Mouse (Mus musculus) midbrain, postnatal 0 days (tissue): ENCODE measurements at regions not wholly inside any gene's neighbourhood (a gene's known extent, or its start where the extent isn't known, plus 50 kb on each side); places are given as distances from the start of the nearest gene placed in this dataset.

Experiments
- ATAC-seq: fragments of 200-750 bp; cut with Nextera tagmentation; 2 replicates; pipeline ENCODE4 v1.8.0; 2017; ENCODE audit warnings: moderate number of reproducible peaks, mild to moderate bottlenecking, moderate TSS enrichment, moderate library complexity; ENCODE audit not compliant: low FRiP score
- DNase-seq: peaks from one replicate; pipeline ENCODE4 v3.0.0-alpha.2; 2015; ENCODE audit warnings: low spot score
- H3K27ac ChIP-seq: fragments of 300-500 bp; sonication (generic); 2 replicates; pipeline ENCODE4 v1.5.1; 2014; ENCODE audit warnings: low read depth, mild to moderate bottlenecking, low read length, mixed read lengths
- H3K27me3 ChIP-seq: fragments of 300-500 bp; sonication (generic); 2 replicates; pipeline ENCODE4 v1.6.1; 2014; ENCODE audit warnings: low read length, control low read depth, mixed read lengths; ENCODE audit not compliant: insufficient read depth
- H3K36me3 ChIP-seq: fragments of 300-500 bp; sonication (generic); 2 replicates; pipeline ENCODE4 v1.6.1; 2014; ENCODE audit warnings: low read length, control low read depth, mixed read lengths; ENCODE audit not compliant: insufficient read depth
- H3K4me1 ChIP-seq: fragments of 300-500 bp; sonication (generic); 2 replicates; pipeline ENCODE4 v1.6.1; 2014; ENCODE audit warnings: mild to moderate bottlenecking, control low read depth, antibody characterized with exemption, low read length, mixed read lengths; ENCODE audit not compliant: insufficient read depth
- H3K4me2 ChIP-seq: fragments of 300-500 bp; sonication (generic); 2 replicates; pipeline ENCODE4 v1.6.1; 2014; ENCODE audit warnings: low read depth, mild to moderate bottlenecking, low read length, mixed read lengths; ENCODE audit not compliant: poor library complexity, severe bottlenecking
- H3K4me3 ChIP-seq: fragments of 300-500 bp; sonication (generic); 2 replicates; pipeline ENCODE4 v1.5.1; 2014; ENCODE audit warnings: low read depth, mild to moderate bottlenecking, low read length, moderate library complexity
- H3K9ac ChIP-seq: fragments of 300-500 bp; sonication (generic); replicated peaks from 2 replicates; pipeline ENCODE4 v1.6.1; 2014; ENCODE audit warnings: mild to moderate bottlenecking, low read length, moderate library complexity, mixed read lengths; ENCODE audit not compliant: poor library complexity, severe bottlenecking
- H3K9me3 ChIP-seq: fragments of 300-500 bp; sonication (generic); 2 replicates; pipeline ENCODE4 v1.6.1; 2016; ENCODE audit warnings: low read length, control low read depth
- CTCF ChIP-seq: IDR thresholded peaks from 2 replicates; pipeline ENCODE4 v1.5.1; 2016; ENCODE audit warnings: antibody characterized with exemption, mild to moderate bottlenecking
- WGBS: fragments of 180-500 bp; shearing (Covaris S2); extraction: QIAGEN DNeasy Blood & Tissue Kit; methylation state at CpG from one replicate; pipeline ENCODE4 v1.1.7; 2014; 5-methylcytosine and 5-hydroxymethylcytosine counted together

- Histone ChIP-seq H3K9me3 (no peaks in the 10 kb centered on the region), H3K4me2 (no peak overlapping the region), H3K27me3 (no peaks in the 10 kb centered on the region), H3K27ac (no peak overlapping the region), H3K4me1 (no peaks in the 10 kb centered on the region), H3K9ac (no peak overlapping the region), H3K4me3 (no peak overlapping the region), H3K36me3 (no peaks in the 10 kb centered on the region)
- TF ChIP-seq CTCF = no peak
- DNase-seq (no peak), ATAC-seq (no peak)
- WGBS = 90% methylated on average over 7 of the region's 7 CpGs
Observed at GRCm38 (mm10) chr19:60665842-60666241, 85.0 kb upstream of the Cacul1 start.

- H3K4me3 ChIP-seq = no peak overlapping the region
- H3K27me3 ChIP-seq = no peaks in the 10 kb centered on the region
- WGBS = 6% methylated on average over 10 of the region's 10 CpGs
- no peaks in the 10 kb centered on the region for H3K9me3 ChIP-seq
- no peak for DNase-seq
- no peak overlapping the region for H3K9ac ChIP-seq
- no peak for ATAC-seq
- H3K4me2 ChIP-seq = no peak overlapping the region
- no peaks in the 10 kb centered on the region for H3K36me3 ChIP-seq
- H3K27ac ChIP-seq = no peak overlapping the region
- H3K4me1 ChIP-seq = 0 out of 2 replicates have a peak, but pooled peaks cover 3% of the 10 kb centered on the region
- no peak for TF ChIP-seq CTCF
Observed at GRCm38 (mm10) chr19:60651102-60651695, 70.4 kb upstream of the Cacul1 start.

GRCm38 (mm10) chr19:60640065-60640464 lies 59.2 kb upstream of the Cacul1 start:
- TF ChIP-seq CTCF = no peak
- Histone ChIP-seq H3K4me3 (no peak overlapping the region), H3K27ac (no peak overlapping the region), H3K4me2 (no peak overlapping the region), H3K9ac (no peak overlapping the region), H3K27me3 (no peaks in the 10 kb centered on the region), H3K4me1 (no peaks in the 10 kb centered on the region), H3K36me3 (no peaks in the 10 kb centered on the region), H3K9me3 (no peaks in the 10 kb centered on the region)
- no peak for DNase-seq
- WGBS = 68% methylated on average over 2 of the region's 2 CpGs
- no peak for ATAC-seq
